Mouse (Mus musculus) mammary gland, adult 2 months (tissue): ENCODE results near the gene Pik3cd. TPM values are rescaled to one million over a fixed set of nuclear protein-coding genes. Genes with fewer than 3 reads are reported as not detected.

Source experiments
- polyA plus RNA-seq: library from polyadenylated mRNA; depleted of rRNA; stranded (reverse); fragments of >200 nt; gene quantifications from 2 replicates; pipeline ENCODE4 v1.2.3, GENCODE M21; 2012; ENCODE audit warnings: low replicate concordance; rRNA removed

The Pik3cd gene
- polyA plus RNA-seq: 34.7 and 71.6 TPM in 2 replicates

DNA sequence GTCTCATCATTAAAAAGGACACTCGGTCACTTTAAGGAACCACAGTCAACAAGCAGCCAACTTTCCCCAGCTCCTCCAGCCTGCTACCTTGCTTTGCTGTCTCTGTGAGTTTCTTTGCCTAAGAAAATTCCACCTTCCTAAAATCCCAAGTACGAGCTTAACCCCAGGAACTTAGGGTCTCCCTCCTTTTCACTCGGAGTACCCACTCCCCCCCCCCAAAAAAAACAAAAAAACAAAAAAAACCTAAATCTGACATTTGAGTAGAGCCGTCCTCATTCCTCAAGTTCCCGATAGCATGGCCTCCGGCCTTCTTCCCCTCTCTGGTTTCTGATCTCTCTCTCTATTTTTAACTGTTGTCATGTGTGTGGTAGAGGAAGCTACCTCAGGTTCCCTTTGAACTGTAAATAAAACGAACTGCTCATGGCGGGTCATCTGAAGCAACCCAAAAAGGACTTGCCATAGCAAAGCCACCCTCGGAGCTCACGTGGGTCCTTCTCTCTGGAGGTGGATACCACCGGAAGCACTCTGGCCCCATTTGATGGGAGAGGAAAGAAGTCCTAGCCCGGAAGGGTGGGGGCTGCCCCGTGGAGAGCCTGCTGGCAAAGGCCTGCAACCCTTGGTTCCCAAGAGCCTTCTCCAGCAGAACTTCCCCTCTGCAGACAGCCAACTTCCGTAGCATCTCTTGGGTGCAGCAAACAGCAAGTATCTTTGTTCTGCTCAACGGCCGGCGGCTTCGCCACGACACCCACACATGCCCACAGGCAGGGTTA is at the start of gene Pik3cd:
Gene Pik3cd (minus strand): TSS at position 362 of the 770 bp plus-strand sequence.

DNA sequence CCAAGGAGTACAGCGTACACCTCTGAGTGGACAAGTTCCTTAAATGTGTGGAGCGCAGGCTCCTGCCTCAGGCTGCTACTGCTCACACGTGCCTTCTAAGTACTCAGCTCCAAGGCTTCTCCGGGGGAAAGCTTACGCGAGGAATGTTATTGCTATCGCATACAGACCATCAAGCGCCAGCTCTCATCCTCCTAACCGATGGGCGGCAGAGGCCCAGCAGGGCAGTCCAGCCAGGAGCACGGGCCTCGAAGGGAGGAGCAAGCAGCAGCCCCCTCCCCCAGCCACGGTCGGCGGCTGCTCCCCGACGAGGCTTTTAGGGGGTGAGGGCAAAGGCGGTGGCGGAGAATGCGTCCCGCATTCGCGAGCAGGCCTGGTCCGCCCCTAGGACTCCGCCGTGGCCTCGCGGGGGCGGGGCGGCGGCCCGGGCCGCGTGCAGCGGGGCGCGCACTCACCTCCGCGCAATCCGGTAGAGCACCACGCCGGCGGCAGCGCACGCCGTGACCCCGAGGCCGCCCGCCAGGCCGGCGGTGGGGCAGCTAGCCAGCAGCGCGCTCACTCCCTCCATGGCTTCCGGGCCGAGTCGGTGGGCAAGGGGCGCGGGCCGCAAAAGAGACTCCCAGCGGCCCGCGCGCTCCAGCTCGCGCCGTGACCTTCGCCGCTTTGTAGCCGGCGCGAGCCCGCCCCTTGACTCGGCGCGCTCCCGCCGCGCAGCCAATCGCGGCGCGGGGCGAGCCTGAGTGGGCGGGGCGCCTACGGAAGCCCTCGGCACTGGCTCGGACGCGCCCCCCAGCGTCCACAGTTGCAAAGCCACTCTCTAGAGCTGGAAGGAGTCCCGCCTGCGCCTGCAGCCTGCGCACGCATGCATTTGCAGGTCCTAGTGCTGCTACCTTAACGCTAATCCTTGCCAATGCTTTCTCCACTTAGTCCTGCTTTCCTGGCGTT is 35.3 kb upstream of the Pik3cd start, which contains the start of gene Tmem201:
Gene Tmem201 (minus strand): TSS at position 662 of the 942 bp plus-strand sequence.

Other genes starting within 250 kb of the Pik3cd start
- gene Rbp7, start 247.6 kb downstream of the Pik3cd start, polyA plus RNA-seq: 11.0 and 16.6 TPM in 2 replicates
- gene Tmem274, start 225.2 kb downstream of the Pik3cd start, polyA plus RNA-seq: not detected in 2 replicates
- 8.6 and 16.1 TPM in 2 replicates for gene Nmnat1, start 217.4 kb downstream of the Pik3cd start, polyA plus RNA-seq
- 12.7 and 18.3 TPM in 2 replicates for gene Lzic, start 217.3 kb downstream of the Pik3cd start, polyA plus RNA-seq
- gene Ctnnbip1, start 184.3 kb downstream of the Pik3cd start, polyA plus RNA-seq: 20.3 and 20.5 TPM in 2 replicates
- 24.3 and 35.5 TPM in 2 replicates for gene Clstn1, start 116.1 kb downstream of the Pik3cd start, polyA plus RNA-seq
- 51.8 and 56.6 TPM in 2 replicates for gene Tmem201, start 35.5 kb upstream of the Pik3cd start, polyA plus RNA-seq
- gene Slc25a33, start 71.7 kb upstream of the Pik3cd start, polyA plus RNA-seq: 14.0 and 20.9 TPM in 2 replicates